Mouse (Mus musculus) midbrain, embryonic 13.5 days (tissue): ENCODE measurements around the gene Cpsf7. TPM values are rescaled to one million over a fixed set of nuclear protein-coding genes. Genes with fewer than 3 reads are reported as not detected.
"Not testable (repeated sequence)": the region's sequence is repeated elsewhere in the genome, so short reads cannot be mapped to it uniquely, and the experiment has no call there.

ENCODE experiments used
- ATAC-seq: fragments of 200-750 bp; cut with Nextera tagmentation; 2 replicates; pipeline ENCODE4 v1.8.0; 2017; ENCODE audit warnings: mild to moderate bottlenecking, moderate TSS enrichment, moderate library complexity
- H3K27ac ChIP-seq: fragments of 300-500 bp; sonication (generic); 2 replicates; pipeline ENCODE4 v1.5.1; 2015; ENCODE audit warnings: inconsistent platforms, mild to moderate bottlenecking, moderate library complexity
- H3K27me3 ChIP-seq: fragments of 300-500 bp; sonication (generic); 2 replicates; pipeline ENCODE4 v1.6.1; 2015; ENCODE audit warnings: mild to moderate bottlenecking, inconsistent platforms
- H3K36me3 ChIP-seq: fragments of 300-500 bp; sonication (generic); 2 replicates; pipeline ENCODE4 v1.6.1; 2015; ENCODE audit warnings: mild to moderate bottlenecking, inconsistent platforms
- H3K4me1 ChIP-seq: fragments of 300-500 bp; sonication (generic); replicated peaks from 2 replicates; pipeline ENCODE4 v1.6.1; 2015; ENCODE audit warnings: inconsistent platforms
- H3K4me2 ChIP-seq: fragments of 300-500 bp; sonication (generic); replicated peaks from 2 replicates; pipeline ENCODE4 v1.6.1; 2015; ENCODE audit warnings: moderate library complexity, mild to moderate bottlenecking, inconsistent platforms
- H3K4me3 ChIP-seq: fragments of 300-500 bp; sonication (generic); replicated peaks from 2 replicates; pipeline ENCODE4 v1.5.1; 2015; ENCODE audit warnings: mild to moderate bottlenecking, inconsistent platforms
- H3K9ac ChIP-seq: fragments of 300-500 bp; sonication (generic); replicated peaks from 2 replicates; pipeline ENCODE4 v1.6.1; 2015; ENCODE audit warnings: mild to moderate bottlenecking, inconsistent platforms
- H3K9me3 ChIP-seq: fragments of 300-500 bp; sonication (generic); 2 replicates; pipeline ENCODE4 v1.6.1; 2016; ENCODE audit warnings: mild to moderate bottlenecking, inconsistent platforms
- WGBS: fragments of 180-500 bp; shearing (Covaris S2); methylation state at CpG from one replicate; pipeline ENCODE4 v1.1.7; 2015; 5-methylcytosine and 5-hydroxymethylcytosine counted together
- polyA plus RNA-seq: library from polyadenylated mRNA; unstranded; fragments of >200 nt; fragmentation: Nextera tagmentation; extraction: Ambion mirVana; gene quantifications from 2 replicates; pipeline ENCODE4 v1.2.1, GENCODE M21; 2015

The Cpsf7 gene
- polyA plus RNA-seq, 1 experiment from 2014 or later, result 56.9 TPM

DNA sequence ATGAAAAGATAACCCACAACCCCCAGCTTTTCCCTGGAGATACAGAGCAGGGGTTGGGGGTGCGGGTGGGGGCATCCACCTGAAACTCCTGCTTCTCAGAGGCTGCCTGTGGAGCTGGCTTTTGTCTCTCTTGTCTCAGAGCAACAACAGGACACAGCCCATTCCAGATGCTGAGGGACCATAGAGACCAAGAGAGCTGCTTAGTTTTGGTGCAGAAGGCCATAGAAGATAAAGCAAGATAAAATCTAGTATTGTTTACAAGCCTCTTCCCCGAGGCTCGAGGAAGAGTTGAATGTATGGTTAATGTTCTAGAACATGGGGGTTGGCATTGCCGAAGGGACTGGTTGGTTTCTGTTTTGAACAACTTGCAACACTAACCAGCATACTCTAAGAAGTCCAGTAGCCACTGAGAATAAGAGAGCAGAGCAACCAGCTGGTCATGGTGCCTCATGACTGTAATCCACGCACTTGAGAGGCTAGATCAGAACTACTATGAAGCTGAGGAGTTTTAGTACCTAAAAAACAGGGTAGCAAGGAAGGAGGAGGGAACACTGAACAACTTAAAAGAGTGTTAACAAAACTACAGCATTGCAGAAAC lies 1.5 kb upstream of the Cpsf7 start:
- WGBS, result 91% methylated on average over 5 of the region's 5 CpGs

GRCm38 (mm10) chr19:10524784-10525105 lies 321 bp upstream of the Cpsf7 start:
- WGBS, result under 1% methylated on average over 19 of the region's 19 CpGs
- ATAC-seq, result no peak
- Histone ChIP-seq H3K4me3 (peak overlapping the region; percentile 98), H3K9ac (peak overlapping the region; percentile 98), H3K4me2 (peak overlapping the region; percentile 85), H3K27ac (peak overlapping the region; percentile 97), H3K9me3 (no peaks in the 10 kb centered on the region), H3K27me3 (no peaks in the 10 kb centered on the region), H3K36me3 (peaks cover 7% of the 10 kb centered on the region; the same call in 1 of the 2 replicates), H3K4me1 (peaks cover 34% of the 10 kb centered on the region)

More for the DNA sequence above, 1.5 kb upstream of the Cpsf7 start:
- Histone ChIP-seq H3K27ac (no peak overlapping the region), H3K4me1 (peaks cover 34% of the 10 kb centered on the region), H3K4me2 (peak overlapping the region; percentile 27; the same call in 1 of the 2 replicates), H3K27me3 (no peaks in the 10 kb centered on the region), H3K9ac (0 out of 2 replicates have a peak overlapping the region, but pooled peaks have one; percentile 17), H3K4me3 (peak overlapping the region; percentile 98; the same call in 1 of the 2 replicates), H3K9me3 (no peaks in the 10 kb centered on the region), H3K36me3 (peaks cover 4% of the 10 kb centered on the region; the same call in 1 of the 2 replicates)
- ATAC-seq, result no peak

GRCm38 (mm10) chr19:10525910-10526309 lies 844 bp downstream of the Cpsf7 start, which contains the start of gene Sdhaf2:
TSS of gene Sdhaf2 (minus strand) at chr19:10526142.
- peaks cover 34% of the 10 kb centered on the region for H3K4me1 ChIP-seq
- H3K27ac ChIP-seq, result peak within 1 kb of the TSS; percentile 97
- under 1% methylated on average over 11 of the region's 11 CpGs for WGBS
- H3K9me3 ChIP-seq, result no peaks in the 10 kb centered on the region
- H3K4me2 ChIP-seq, result peak within 1 kb of the TSS; percentile 85
- peaks cover 17% of the 10 kb centered on the region for H3K36me3 ChIP-seq
- no peaks in the 10 kb centered on the region for H3K27me3 ChIP-seq
- ATAC-seq, result no peak
- H3K9ac ChIP-seq, result peak within 1 kb of the TSS; percentile 98
- peak within 1 kb of the TSS; percentile 98 for H3K4me3 ChIP-seq

DNA sequence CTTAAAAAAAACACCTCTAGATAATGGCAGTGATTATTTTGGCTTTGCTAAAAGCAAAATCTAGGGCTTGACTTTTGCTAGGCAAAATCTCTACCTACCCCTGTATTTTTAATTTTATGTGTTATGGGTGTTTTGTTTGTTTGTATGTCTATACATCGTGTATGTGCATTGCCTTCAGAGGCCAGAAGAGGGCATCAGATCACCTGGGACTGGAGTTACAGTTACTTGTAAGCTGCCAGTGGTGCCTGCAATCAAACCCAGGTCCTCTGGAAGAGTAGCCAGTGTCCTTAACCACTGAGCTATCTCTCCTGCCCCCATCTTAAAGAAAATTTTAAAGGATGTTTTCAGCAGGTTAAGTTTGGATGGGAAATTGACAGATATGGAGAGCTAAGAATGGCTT lies 5.0 kb downstream of the Cpsf7 start:
- H3K4me3 ChIP-seq, result no peak overlapping the region
- H3K27ac ChIP-seq, result no peak overlapping the region
- H3K4me2 ChIP-seq, result no peak overlapping the region
- ATAC-seq, result no peak
- no peaks in the 10 kb centered on the region for H3K9me3 ChIP-seq
- WGBS, result 97% methylated on average over 1 of the region's 1 CpGs
- no peak overlapping the region for H3K9ac ChIP-seq
- H3K4me1 ChIP-seq, result peaks cover 20% of the 10 kb centered on the region
- H3K36me3 ChIP-seq, result peaks cover 52% of the 10 kb centered on the region
- no peaks in the 10 kb centered on the region for H3K27me3 ChIP-seq

GRCm38 (mm10) chr19:10539454-10539853 lies 14.4 kb downstream of the Cpsf7 start:
- Histone ChIP-seq H3K4me3 (no peak overlapping the region), H3K27ac (no peak overlapping the region), H3K9me3 (no peaks in the 10 kb centered on the region), H3K4me1 (no peaks in the 10 kb centered on the region), H3K36me3 (peaks cover 85% of the 10 kb centered on the region), H3K27me3 (no peaks in the 10 kb centered on the region), H3K9ac (no peak overlapping the region), H3K4me2 (no peak overlapping the region)
- WGBS, result 95% methylated on average over 5 of the region's 5 CpGs
- ATAC-seq, result no peak

DNA sequence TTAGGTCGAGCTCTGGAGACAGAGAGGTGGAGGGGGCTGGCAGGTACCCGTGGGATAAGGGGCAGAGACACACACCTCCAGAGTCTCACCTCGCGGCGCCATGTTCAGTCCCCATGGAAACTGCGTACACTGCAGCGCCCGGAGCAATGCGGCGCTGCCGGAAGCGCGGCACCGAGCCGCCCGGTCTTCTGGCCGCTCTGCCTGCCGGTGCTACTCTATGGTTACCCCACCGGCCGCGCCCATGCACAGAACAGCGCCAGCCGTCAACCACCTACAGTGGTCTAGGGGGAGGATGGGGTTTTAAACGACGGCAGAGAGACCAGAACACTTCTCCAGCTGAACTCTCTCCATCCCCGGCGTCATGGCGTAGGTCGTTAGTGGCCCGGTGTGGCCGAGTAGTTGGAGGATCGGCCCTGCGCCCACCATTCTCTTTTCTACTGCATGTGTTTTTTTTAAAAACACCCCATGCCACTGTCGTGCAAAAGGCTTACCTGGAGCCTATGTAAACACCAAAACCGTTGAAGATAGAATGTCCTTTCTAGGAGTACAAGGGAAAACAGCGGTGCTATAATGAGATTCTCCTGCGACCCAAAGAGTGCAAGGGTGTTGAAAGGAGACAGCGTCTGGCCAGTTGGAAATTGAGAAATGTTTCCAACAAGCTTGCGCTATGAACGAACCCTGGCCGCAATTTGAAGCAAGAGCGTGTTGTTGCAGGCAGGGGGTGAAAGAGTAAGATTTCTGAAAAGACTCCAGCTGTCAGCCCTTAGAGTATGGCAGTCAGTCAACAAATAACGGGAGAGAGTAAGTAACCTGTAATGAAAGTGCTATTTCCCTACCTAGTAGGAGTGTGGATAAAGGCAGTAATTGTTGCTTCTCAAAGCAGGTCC lies 30.8 kb downstream of the Cpsf7 start, which contains the start of gene Tmem216:
Tmem216 (minus strand) TSS at position 615 of the 887 bp plus-strand sequence.
- Histone ChIP-seq H3K27me3 (no peaks in the 10 kb centered on the region), H3K9ac (peak within 1 kb of the TSS; percentile 64), H3K36me3 (peaks cover 23% of the 10 kb centered on the region), H3K4me2 (peak within 1 kb of the TSS; percentile 65), H3K4me1 (peaks cover 25% of the 10 kb centered on the region), H3K27ac (peak within 1 kb of the TSS; percentile 90), H3K4me3 (peak within 1 kb of the TSS; percentile 68), H3K9me3 (no peaks in the 10 kb centered on the region)
- 1% methylated on average over 43 of the region's 43 CpGs for WGBS
- ATAC-seq, result peak; percentile 100

DNA sequence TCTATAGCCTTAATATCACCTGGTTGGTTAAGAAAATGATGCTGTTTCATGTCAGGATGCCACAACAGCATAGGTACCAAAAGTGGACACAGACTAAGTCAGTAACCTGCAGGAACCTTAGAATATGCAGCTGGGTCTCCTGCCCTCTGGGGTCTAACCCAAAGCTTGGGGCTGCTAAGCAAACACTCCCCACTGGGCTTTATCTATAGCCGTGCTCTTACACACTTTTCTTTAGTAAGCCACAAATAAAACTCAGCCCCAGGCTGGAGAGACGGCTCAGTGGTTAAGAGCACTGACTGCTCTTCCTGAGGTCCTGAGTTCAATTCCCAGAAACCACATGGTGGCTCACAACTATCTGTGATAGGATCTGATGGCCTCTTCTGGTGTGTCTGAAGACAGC lies 31.9 kb downstream of the Cpsf7 start:
- Histone ChIP-seq H3K4me3 (no peak overlapping the region), H3K9ac (no peak overlapping the region), H3K27me3 (no peaks in the 10 kb centered on the region), H3K4me2 (no peak overlapping the region), H3K9me3 (no peaks in the 10 kb centered on the region), H3K4me1 (peaks cover 25% of the 10 kb centered on the region), H3K36me3 (peaks cover 12% of the 10 kb centered on the region), H3K27ac (no peak overlapping the region)
- no peak for ATAC-seq
- 71% methylated on average over 2 of the region's 2 CpGs for WGBS

DNA sequence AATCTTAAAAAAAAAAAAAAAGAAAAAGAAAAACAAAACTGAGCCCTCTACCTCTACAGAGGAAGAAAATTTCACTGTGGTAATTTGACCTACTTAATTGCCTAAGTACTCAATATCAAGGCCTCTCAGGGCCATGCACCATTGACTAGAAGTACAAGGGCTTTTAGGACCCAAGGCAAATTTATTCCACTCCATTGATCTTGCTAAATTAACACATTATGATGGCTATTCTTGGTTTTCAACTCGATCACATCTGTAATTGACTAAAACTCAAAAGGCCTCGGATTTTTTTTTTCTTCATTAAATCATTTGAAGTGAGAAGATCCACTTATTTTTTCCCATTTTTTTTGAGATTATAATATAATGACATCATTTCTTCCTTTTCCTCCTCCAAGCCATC lies 32.4 kb downstream of the Cpsf7 start:
- peaks cover 25% of the 10 kb centered on the region for H3K4me1 ChIP-seq
- WGBS, result 86% methylated on average over 2 of the region's 2 CpGs
- H3K27ac ChIP-seq, result no peak overlapping the region
- H3K9me3 ChIP-seq, result no peaks in the 10 kb centered on the region
- no peak overlapping the region for H3K4me3 ChIP-seq
- no peak overlapping the region for H3K4me2 ChIP-seq
- H3K36me3 ChIP-seq, result peaks cover 7% of the 10 kb centered on the region; the same call in 1 of the 2 replicates
- H3K27me3 ChIP-seq, result no peaks in the 10 kb centered on the region
- H3K9ac ChIP-seq, result no peak overlapping the region
- ATAC-seq, result no peak

DNA sequence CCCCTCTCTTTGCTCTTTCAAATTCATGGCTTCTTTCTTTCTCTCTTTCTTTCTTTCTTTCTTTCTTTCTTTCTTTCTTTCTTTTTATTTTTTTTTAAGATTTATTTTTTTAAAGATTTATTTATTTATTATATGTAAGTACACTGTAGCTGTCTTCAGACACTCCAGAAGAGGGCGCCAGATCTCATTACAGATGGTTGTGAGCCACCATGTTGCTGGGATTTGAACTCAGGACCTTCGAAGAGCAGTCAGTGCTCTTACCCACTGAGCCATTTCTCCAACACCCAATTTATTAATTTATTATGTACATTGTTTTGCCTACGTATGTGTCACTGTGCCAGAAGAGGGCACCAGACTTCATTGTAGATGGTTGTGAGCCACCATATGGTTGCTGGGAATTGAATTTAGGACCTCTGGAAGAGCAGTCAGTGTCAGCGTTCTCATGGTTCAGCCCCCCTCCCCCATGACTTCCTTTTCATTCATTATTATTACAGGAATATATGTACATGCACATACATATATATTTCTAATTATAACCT lies 32.8 kb downstream of the Cpsf7 start:
- H3K4me1 ChIP-seq, result peaks cover 25% of the 10 kb centered on the region
- H3K4me2 ChIP-seq, H3K27ac ChIP-seq, H3K9me3 ChIP-seq, ATAC-seq, H3K9ac ChIP-seq, H3K27me3 ChIP-seq, H3K36me3 ChIP-seq, H3K4me3 ChIP-seq: not testable (repeated sequence)
- WGBS, result 66% methylated on average over 4 of the region's 4 CpGs

DNA sequence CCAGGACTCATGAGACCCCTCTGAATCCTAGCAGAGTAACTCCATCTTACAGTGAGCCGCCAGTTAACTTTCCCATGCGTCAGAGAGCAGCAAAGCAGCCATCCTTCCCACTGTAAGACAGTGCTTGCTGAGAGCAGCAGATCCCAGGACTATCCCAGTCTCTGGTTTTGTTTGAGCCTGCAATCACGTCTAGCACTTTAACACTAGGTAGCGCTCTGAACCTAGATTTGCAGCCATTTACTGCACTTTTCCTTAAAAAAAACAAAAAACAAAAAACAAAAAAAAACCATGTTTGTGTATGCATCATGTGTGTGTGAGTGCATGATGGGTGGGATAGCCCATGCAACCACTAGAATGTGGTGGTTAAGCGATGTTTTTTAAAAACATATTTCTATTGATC lies 35.0 kb downstream of the Cpsf7 start:
- 40% methylated on average over 5 of the region's 5 CpGs for WGBS
- Histone ChIP-seq H3K9me3 (no peaks in the 10 kb centered on the region), H3K4me1 (peaks cover 12% of the 10 kb centered on the region), H3K36me3 (no peaks in the 10 kb centered on the region), H3K9ac (no peak overlapping the region), H3K4me3 (no peak overlapping the region), H3K27ac (no peak overlapping the region), H3K4me2 (no peak overlapping the region), H3K27me3 (0 out of 2 replicates have a peak, but pooled peaks cover 2% of the 10 kb centered on the region)
- no peak for ATAC-seq

DNA sequence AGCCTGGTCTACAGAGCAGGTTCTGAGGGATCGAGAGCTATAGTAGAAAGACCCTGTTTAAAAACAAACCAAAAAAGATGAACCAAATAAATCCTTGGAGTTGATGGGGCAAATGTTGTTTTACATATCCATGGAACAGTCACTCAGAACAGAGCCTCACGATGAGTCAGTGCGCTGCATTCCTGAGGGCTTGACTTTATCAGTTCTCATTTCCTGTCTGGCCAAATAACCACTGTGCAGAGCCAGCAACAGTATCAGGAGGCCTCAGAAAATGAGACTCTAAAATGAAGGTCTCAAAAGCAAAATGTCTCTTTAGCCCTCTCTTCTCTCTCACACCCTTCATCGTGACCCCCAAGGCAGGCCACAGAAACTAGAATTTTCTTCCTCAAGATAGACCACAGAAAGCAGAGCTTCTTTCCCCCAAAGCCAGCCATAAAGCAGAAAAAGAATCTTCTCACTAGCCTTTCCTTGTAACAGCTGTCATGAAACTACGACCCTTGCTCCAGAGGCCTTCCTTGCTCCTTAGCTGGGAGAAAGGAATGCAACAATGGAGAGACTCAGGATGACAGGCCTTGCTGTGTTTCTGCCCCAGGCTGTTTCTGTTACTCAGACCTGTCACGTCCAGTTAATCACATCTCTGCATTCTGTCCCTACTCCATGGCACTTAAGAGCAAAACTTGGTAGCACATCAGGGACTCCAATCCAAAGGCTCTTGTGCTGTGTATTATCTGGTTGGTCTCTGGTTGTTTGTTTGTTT lies 36.7 kb downstream of the Cpsf7 start:
- H3K4me1 ChIP-seq, result peaks cover 1% of the 10 kb centered on the region
- 0 out of 2 replicates have a peak, but pooled peaks cover 2% of the 10 kb centered on the region for H3K27me3 ChIP-seq
- H3K36me3 ChIP-seq, result no peaks in the 10 kb centered on the region
- 68% methylated on average over 6 of the region's 6 CpGs for WGBS
- ATAC-seq, result no peak
- no peak overlapping the region for H3K27ac ChIP-seq
- 0 out of 2 replicates have a peak overlapping the region, but pooled peaks have one; percentile 16 for H3K9ac ChIP-seq
- no peak overlapping the region for H3K4me2 ChIP-seq
- no peak overlapping the region for H3K4me3 ChIP-seq
- H3K9me3 ChIP-seq, result no peaks in the 10 kb centered on the region
